Mouse (Mus musculus) hindbrain, embryonic 10.5 days (tissue): ENCODE measurements at regions not wholly inside any gene's neighbourhood (a gene's known extent, or its start where the extent isn't known, plus 50 kb on each side); places are given as distances from the start of the nearest gene placed in this dataset.
"Not testable (repeated sequence)": the region's sequence is repeated elsewhere in the genome, so short reads cannot be mapped to it uniquely, and the experiment has no call there.

Experiments
- DNase-seq: peaks from one replicate; pipeline ENCODE4 v3.0.0-alpha.2; 2017; ENCODE audit warnings: low spot score
- H3K27ac ChIP-seq: fragments of 300-500 bp; sonication (generic); 2 replicates; pipeline ENCODE4 v1.5.1; 2016; ENCODE audit warnings: mild to moderate bottlenecking, moderate library complexity
- H3K27me3 ChIP-seq: fragments of 300-500 bp; sonication (generic); 2 replicates; pipeline ENCODE4 v1.6.1; 2016; ENCODE audit warnings: mild to moderate bottlenecking; ENCODE audit not compliant: poor library complexity, insufficient read depth, severe bottlenecking
- H3K36me3 ChIP-seq: fragments of 300-500 bp; sonication (generic); 2 replicates; pipeline ENCODE4 v1.6.1; 2016; ENCODE audit warnings: mild to moderate bottlenecking, moderate library complexity
- H3K4me1 ChIP-seq: fragments of 300-500 bp; sonication (generic); replicated peaks from 2 replicates; pipeline ENCODE4 v1.6.1; 2016; ENCODE audit warnings: mild to moderate bottlenecking
- H3K4me3 ChIP-seq: fragments of 300-500 bp; sonication (generic); 2 replicates; pipeline ENCODE4 v1.5.1; 2016; ENCODE audit warnings: mild to moderate bottlenecking, moderate library complexity
- H3K9me3 ChIP-seq: fragments of 300-500 bp; sonication (generic); 2 replicates; pipeline ENCODE4 v1.6.1; 2016; ENCODE audit warnings: mild to moderate bottlenecking, moderate library complexity
- WGBS: fragments of 180-500 bp; shearing (Covaris S2); methylation state at CpG from one replicate; pipeline ENCODE4 v1.1.7; 2016; 5-methylcytosine and 5-hydroxymethylcytosine counted together

GRCm38 (mm10) chr7:60492028-60492995 lies 352.3 kb upstream of the Snrpn start:
- H3K9me3 ChIP-seq, H3K36me3 ChIP-seq, H3K27me3 ChIP-seq, H3K4me1 ChIP-seq: not testable (repeated sequence)
- DNase-seq = peak; percentile 49
- 11% methylated on average over 39 of the region's 39 CpGs for WGBS
- H3K4me3 ChIP-seq = peak overlapping the region; percentile 44
- peak overlapping the region; percentile 79 for H3K27ac ChIP-seq

DNA sequence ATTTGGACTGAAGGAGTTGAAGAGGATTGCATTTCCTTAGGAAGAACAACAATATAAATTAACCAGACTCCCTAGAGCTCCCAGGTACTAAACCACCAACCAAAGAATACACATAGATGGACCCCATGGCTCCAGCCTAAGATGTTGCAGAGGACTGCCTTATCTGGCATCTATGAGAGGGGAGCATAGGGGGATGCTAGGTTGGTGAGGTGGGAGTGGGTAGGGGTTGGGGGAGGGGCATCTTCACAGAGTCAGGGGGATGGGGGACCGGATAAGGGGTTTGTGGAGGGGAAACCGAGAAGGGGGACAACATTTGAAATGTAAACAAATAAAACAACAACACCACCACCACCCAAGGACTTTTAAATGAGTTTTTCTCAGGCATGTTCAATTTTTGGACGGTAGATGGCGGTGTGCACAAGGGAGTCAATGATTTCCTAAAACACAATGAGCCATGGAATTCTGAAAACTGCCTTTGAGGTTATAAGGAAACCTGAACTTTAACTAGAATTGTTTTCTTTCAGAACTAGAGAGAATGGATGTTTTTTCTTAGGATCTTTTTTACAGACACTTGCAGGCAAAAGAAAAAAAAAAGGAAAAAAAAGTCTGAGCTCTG lies 347.9 kb upstream of the Snrpn start:
- not testable (repeated sequence) for H3K27ac ChIP-seq, H3K36me3 ChIP-seq, H3K27me3 ChIP-seq, H3K4me1 ChIP-seq, H3K9me3 ChIP-seq, H3K4me3 ChIP-seq
- DNase-seq = peak; percentile 3
- WGBS = 4% methylated on average over 4 of the region's 4 CpGs

DNA sequence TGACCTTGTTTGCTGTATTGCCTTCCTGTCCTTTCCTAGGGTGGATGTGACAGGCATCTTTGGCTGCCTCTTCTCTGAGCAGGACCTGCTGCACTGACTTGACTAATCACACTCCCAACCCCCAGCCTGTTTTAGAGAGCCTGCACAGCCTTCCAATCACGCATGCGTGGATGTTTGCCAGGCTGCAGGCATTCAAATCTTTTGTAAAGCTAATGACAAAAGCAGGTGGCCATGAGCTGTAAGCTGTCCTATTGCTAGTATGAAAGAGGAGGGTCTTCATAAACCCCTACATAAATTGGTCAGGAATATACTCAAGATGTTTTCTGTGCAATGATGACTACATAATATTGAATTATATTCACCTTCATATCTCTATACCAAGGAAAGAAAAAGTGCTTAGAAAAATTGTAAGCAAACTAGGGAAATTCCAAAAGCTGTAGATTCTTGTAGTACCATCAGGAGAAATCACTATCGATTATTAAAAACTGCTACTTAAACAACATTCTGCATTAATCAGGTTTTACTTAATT lies 310.1 kb upstream of the Snrpn start:
- H3K4me3 ChIP-seq, H3K9me3 ChIP-seq, H3K36me3 ChIP-seq, H3K27me3 ChIP-seq, H3K4me1 ChIP-seq, DNase-seq: not testable (repeated sequence)
- WGBS = 59% methylated on average over 3 of the region's 3 CpGs
- H3K27ac ChIP-seq = peak overlapping the region; percentile 53; the same call in 1 of the 2 replicates

GRCm38 (mm10) chr7:60449239-60450073 lies 309.4 kb upstream of the Snrpn start:
- 64% methylated on average over 2 of the region's 2 CpGs for WGBS
- not testable (repeated sequence) for H3K9me3 ChIP-seq, H3K36me3 ChIP-seq, DNase-seq, H3K27me3 ChIP-seq, H3K4me1 ChIP-seq, H3K4me3 ChIP-seq
- H3K27ac ChIP-seq = peak overlapping the region; percentile 53; the same call in 1 of the 2 replicates

- WGBS = 54% methylated on average over 3 of the region's 3 CpGs
- Histone ChIP-seq H3K9me3 (peaks cover 4% of the 10 kb centered on the region; the same call in 1 of the 2 replicates), H3K36me3 (no peaks in the 10 kb centered on the region), H3K4me3 (no peak overlapping the region), H3K27me3 (no peaks in the 10 kb centered on the region), H3K27ac (no peak overlapping the region), H3K4me1 (no peaks in the 10 kb centered on the region)
- DNase-seq = peak; percentile 3
Observed at GRCm38 (mm10) chr7:60438781-60439180, 298.8 kb upstream of the Snrpn start.

DNA sequence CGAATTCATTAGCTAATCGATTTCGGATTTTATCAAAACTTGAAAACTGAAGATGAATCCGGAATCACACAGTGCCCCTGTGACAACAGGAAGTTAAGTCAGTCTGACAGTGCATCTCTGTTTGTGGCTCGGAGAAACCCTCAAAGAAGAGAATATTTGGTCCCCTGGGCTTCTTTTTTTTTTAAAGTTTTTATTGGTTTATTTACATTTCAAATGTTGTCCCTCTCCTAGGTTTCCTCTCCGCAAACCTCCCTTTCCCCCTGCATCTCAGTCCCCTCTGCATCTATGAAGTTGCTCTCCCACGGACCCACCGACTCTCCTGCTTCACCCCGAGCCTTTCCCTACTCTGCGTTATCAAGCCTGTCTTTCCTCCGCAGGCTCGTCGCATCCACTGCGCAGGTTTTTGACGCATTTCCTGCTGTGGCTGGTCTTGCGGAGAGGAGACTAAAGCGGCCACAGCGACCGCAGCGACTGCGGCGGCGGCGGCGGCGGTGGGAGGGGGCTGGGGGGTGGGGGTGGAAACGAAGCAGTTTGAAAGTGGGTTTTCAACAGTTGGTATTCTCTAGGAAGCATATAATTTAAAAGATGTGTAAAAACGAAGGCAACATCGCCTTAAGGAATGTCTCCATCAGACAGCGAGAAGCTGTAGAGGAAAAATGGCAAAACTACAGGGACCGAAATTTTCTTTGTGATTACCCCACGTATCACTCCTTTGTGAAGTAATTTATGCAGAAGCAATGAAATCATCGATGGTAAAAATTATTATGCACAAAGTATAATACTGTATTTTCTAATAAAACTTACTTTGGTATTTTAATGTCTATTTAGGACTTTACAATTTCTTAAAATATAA lies 251.2 kb upstream of the Snrpn start:
- 15% methylated on average over 33 of the region's 33 CpGs for WGBS
- peak; percentile 80 for DNase-seq
- Histone ChIP-seq H3K27ac (peak overlapping the region; percentile 78), H3K4me3 (peak overlapping the region; percentile 49)
- not testable (repeated sequence) for H3K36me3 ChIP-seq, H3K9me3 ChIP-seq, H3K27me3 ChIP-seq, H3K4me1 ChIP-seq

DNA sequence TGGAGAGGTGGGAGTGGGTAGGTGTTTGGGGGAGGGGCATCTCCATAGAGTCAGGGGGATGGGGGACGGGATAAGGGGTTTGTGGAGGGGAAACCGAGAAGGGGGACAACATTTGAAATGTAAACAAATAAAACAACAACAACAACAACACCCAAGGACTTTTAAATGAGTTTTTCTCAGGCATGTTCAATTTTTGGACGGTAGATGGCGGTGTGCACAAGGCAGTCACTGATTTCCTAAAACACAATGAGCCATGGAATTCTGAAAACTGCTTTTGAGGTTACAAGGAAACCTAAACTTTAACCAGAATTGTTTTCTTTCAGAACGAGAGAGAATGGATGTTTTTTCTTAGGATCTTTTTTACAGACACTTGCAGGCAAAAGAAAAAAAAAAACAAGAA lies 246.9 kb upstream of the Snrpn start:
- not testable (repeated sequence) for H3K36me3 ChIP-seq, H3K27ac ChIP-seq, H3K4me1 ChIP-seq, H3K4me3 ChIP-seq, H3K9me3 ChIP-seq, DNase-seq, H3K27me3 ChIP-seq
- WGBS = 1% methylated on average over 5 of the region's 5 CpGs

DNA sequence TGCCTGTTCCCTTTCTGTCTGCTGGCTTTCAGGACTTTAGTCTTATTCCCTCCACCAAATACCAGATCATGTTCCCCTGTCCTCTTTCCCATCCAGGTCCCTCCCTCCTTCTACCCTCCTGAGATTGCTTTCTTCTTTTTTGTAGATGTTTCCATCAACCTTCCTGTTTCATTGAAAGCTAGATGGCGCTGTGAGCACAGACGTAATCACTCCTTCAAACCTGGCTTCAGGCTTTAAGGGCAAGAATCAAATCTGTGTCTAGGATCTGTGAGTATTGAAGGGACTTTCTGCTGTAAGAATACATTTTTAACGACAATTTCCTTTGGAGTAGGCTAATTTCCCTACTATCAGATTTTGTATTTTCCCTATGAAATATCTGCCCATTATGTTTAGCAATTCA lies 234.0 kb upstream of the Snrpn start:
- not testable (repeated sequence) for H3K27me3 ChIP-seq, DNase-seq, H3K4me1 ChIP-seq, H3K9me3 ChIP-seq, H3K36me3 ChIP-seq, H3K4me3 ChIP-seq, H3K27ac ChIP-seq
- 17% methylated on average over 3 of the region's 3 CpGs for whole genome bisulfite sequencing

GRCm38 (mm10) chr7:60352206-60352605 lies 212.2 kb upstream of the Snrpn start:
- not testable (repeated sequence) for DNase-seq

More at GRCm38 (mm10) chr7:60352206-60352605, 212.2 kb upstream of the Snrpn start:
- H3K27ac ChIP-seq, H3K4me1 ChIP-seq, H3K4me3 ChIP-seq, H3K36me3 ChIP-seq, H3K27me3 ChIP-seq, H3K9me3 ChIP-seq: not testable (repeated sequence)
- WGBS = 80% methylated on average over 2 of the region's 2 CpGs
